Mouse (Mus musculus) embryonic facial prominence, embryonic 12.5 days (tissue): ENCODE results near the gene Stap1. TPM values are rescaled to one million over a fixed set of nuclear protein-coding genes. Genes with fewer than 3 reads are reported as not detected.

Experiments
- ATAC-seq: fragments of 200-750 bp; cut with Nextera tagmentation; 2 replicates; pipeline ENCODE4 v1.8.0; 2017; ENCODE audit not compliant: insufficient number of reproducible peaks, insufficient read depth, low FRiP score, low TSS enrichment
- H3K27ac ChIP-seq: fragments of 300-500 bp; sonication (generic); 2 replicates; pipeline ENCODE4 v1.5.1; 2016; ENCODE audit warnings: mild to moderate bottlenecking
- H3K27me3 ChIP-seq: fragments of 300-500 bp; sonication (generic); 2 replicates; pipeline ENCODE4 v1.6.1; 2016; ENCODE audit warnings: mild to moderate bottlenecking, moderate library complexity
- H3K36me3 ChIP-seq: fragments of 300-500 bp; sonication (generic); 2 replicates; pipeline ENCODE4 v1.6.1; 2016; ENCODE audit warnings: mild to moderate bottlenecking
- H3K4me1 ChIP-seq: fragments of 300-500 bp; sonication (generic); 2 replicates; pipeline ENCODE4 v1.6.1; 2016
- H3K4me2 ChIP-seq: fragments of 300-500 bp; sonication (generic); replicated peaks from 2 replicates; pipeline ENCODE4 v1.6.1; 2016; ENCODE audit warnings: mild to moderate bottlenecking, moderate library complexity
- H3K4me3 ChIP-seq: fragments of 300-500 bp; sonication (generic); 2 replicates; pipeline ENCODE4 v1.5.1; 2016; ENCODE audit warnings: mild to moderate bottlenecking
- H3K9ac ChIP-seq: fragments of 300-500 bp; sonication (generic); 2 replicates; pipeline ENCODE4 v1.6.1; 2016; ENCODE audit warnings: mild to moderate bottlenecking, moderate library complexity
- H3K9me3 ChIP-seq: fragments of 300-500 bp; sonication (generic); 2 replicates; pipeline ENCODE4 v1.6.1; 2016; ENCODE audit warnings: mild to moderate bottlenecking, moderate library complexity
- polyA plus RNA-seq: library from polyadenylated mRNA; unstranded; fragments of >200 nt; fragmentation: Nextera tagmentation; extraction: Ambion mirVana; gene quantifications from 2 replicates; pipeline ENCODE4 v1.2.1, GENCODE M21; 2016

The Stap1 gene
- polyA plus RNA-seq, 1 experiment from 2014 or later = 0.64 TPM

GRCm38 (mm10) chr5:86129828-86130227, 58.3 kb downstream of the Stap1 start:
- H3K27me3 ChIP-seq = no peaks in the 10 kb centered on the region
- H3K9ac ChIP-seq = no peak overlapping the region
- ATAC-seq = no peak
- H3K4me1 ChIP-seq = no peaks in the 10 kb centered on the region
- no peak overlapping the region for H3K27ac ChIP-seq
- no peaks in the 10 kb centered on the region for H3K9me3 ChIP-seq
- H3K4me2 ChIP-seq = no peak overlapping the region
- peaks cover 17% of the 10 kb centered on the region for H3K36me3 ChIP-seq
- H3K4me3 ChIP-seq = no peak overlapping the region

Other genes with a start within 250 kb of the Stap1 start
- gene Cenpc1, start 6.2 kb upstream of the Stap1 start, polyA plus RNA-seq = 42.1 and 43.8 TPM in 2 replicates
- 17.2 and 17.5 TPM in 2 replicates for gene Uba6, start 101.1 kb downstream of the Stap1 start, polyA plus RNA-seq
- gene Gnrhr, start 126.2 kb downstream of the Stap1 start, polyA plus RNA-seq = not detected in 2 replicates
- gene Tmprss11c, start 217.6 kb downstream of the Stap1 start, polyA plus RNA-seq = not detected in 2 replicates